Mouse (Mus musculus) C2C12 (cell line): ENCODE results near the gene Hsd17b2.

Source experiments
- CEBPB ChIP-seq: IDR thresholded peaks from one replicate; pipeline ENCODE4 v1.6.1; 2011; ENCODE audit warnings: low read depth, mild to moderate bottlenecking, control low read depth, moderate library complexity
- CTCF ChIP-seq: IDR thresholded peaks from one replicate; pipeline ENCODE4 v1.5.1; 2011; ENCODE audit not compliant: control insufficient read depth, insufficient read depth, insufficient read length

- no peak for TF ChIP-seq CTCF
- TF ChIP-seq CEBPB: no peak
These were observed 94.8 kb downstream of the Hsd17b2 start for GRCm38 (mm10) chr8:117796464-117796863.
